Mouse (Mus musculus) CH12.LX (cell line): ENCODE data around the gene Mvb12b.

ENCODE experiments used
- CTCF ChIP-seq, 2 experiments: IDR thresholded peaks in 1 of 2; conservative IDR thresholded peaks in 1 of 2; 2 replicates each; pipeline ENCODE4 v1.5.1; 2011 to 2012; ENCODE audit warnings: low read depth in 2 of 2, low read length in 2 of 2, improper control_type of control experiment in 1 of 2, inconsistent platforms in 1 of 2, mild to moderate bottlenecking in 1 of 2, moderate library complexity in 1 of 2
- EP300 ChIP-seq: IDR thresholded peaks from 2 replicates; pipeline ENCODE4 v1.6.1; 2011; ENCODE audit warnings: low read length, improper control_type of control experiment
- MAX ChIP-seq: IDR thresholded peaks from 2 replicates; pipeline ENCODE4 v1.6.1; 2011; ENCODE audit warnings: low read length, improper control_type of control experiment
- MXI1 ChIP-seq: IDR thresholded peaks from 2 replicates; pipeline ENCODE4 v1.6.1; 2011; ENCODE audit warnings: mild to moderate bottlenecking, low read depth, low read length, improper control_type of control experiment
- NELFE ChIP-seq: IDR thresholded peaks from 2 replicates; pipeline ENCODE4 v1.6.1; 2011; ENCODE audit warnings: low read depth, low read length, improper control_type of control experiment
- POLR2A ChIP-seq: IDR thresholded peaks from 2 replicates; pipeline ENCODE4 v1.6.1; 2011; ENCODE audit warnings: low read depth, mild to moderate bottlenecking, improper control_type of control experiment, low read length
- POLR2AphosphoS2 ChIP-seq: IDR thresholded peaks from 2 replicates; pipeline ENCODE4 v1.6.1; 2011; ENCODE audit warnings: low read depth, low read length, improper control_type of control experiment
- RCOR1 ChIP-seq: conservative IDR thresholded peaks from 2 replicates; pipeline ENCODE4 v1.6.1; 2012; ENCODE audit warnings: low read depth, mild to moderate bottlenecking, inconsistent platforms, low read length, improper control_type of control experiment
- USF1 ChIP-seq: IDR thresholded peaks from 2 replicates; pipeline ENCODE4 v1.6.1; 2014; ENCODE audit warnings: low read depth, mild to moderate bottlenecking, inconsistent platforms, low read length, improper control_type of control experiment
- ZNF384 ChIP-seq: IDR thresholded peaks from 2 replicates; pipeline ENCODE4 v1.6.1; 2012; ENCODE audit warnings: low read depth, low read length, improper control_type of control experiment, inconsistent platforms

DNA sequence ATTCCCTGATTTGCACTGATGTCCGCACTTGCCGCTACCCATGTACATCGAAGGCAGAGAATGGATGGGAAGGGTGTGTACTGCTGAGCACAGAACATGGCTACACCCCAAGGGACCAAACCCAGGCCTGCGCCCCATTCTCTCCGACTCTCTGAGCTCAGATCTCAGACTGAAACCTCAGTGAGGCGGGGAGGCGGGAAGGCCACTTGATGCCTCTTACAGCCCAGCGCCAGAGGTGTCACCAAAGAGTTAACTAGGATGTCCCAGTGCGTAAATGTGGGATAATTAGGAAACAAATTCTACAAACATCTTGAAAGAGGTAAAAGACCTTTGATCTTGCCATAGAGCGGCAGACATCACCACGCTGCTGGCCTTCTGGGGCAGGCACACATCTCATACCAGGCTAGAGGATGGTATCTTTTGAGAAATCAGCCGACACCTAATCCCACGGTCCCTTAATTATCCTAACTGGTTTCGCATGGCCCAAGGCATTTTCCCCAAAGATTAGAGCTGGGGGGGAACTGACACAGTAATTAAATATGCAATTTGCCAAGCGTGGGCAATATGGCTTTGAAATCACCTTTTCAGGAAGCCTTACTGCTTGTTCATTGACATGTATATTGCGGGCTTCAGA, 181.9 kb downstream of the Mvb12b start:
- TF ChIP-seq CTCF (conservative IDR thresholded peaks at IDR 0.05 in 1 of 2, IDR thresholded peaks at IDR 0.05 in 1 of 2; ENCODE audit: low read depth in 2 of 2, low read length in 2 of 2) (no peak), MAX (no peak), RCOR1 (no peak), POLR2A (no peak), NELFE (no peak), MXI1 (no peak), POLR2AphosphoS2 (no peak), ZNF384 (no peak), EP300 (no peak), USF1 (no peak)
